Mouse (Mus musculus): ENCODE results near the gene Rnf186.

GRCm38 (mm10) chr4:138958612-138959011, 8.3 kb upstream of the Rnf186 start:
- no peak for TF ChIP-seq MAX (IDR thresholded peaks at IDR 0.05; ENCODE audit: low read length)
- TF ChIP-seq POLR2A (IDR thresholded peaks at IDR 0.05; ENCODE audit: low read depth, low read length) = no peak
- TF ChIP-seq MXI1 (IDR thresholded peaks at IDR 0.05; ENCODE audit: low read depth, low read length) = no peak
- no peak for TF ChIP-seq SIN3A (IDR thresholded peaks at IDR 0.05; ENCODE audit: low read length)
- no peak for TF ChIP-seq BHLHE40 (IDR thresholded peaks at IDR 0.05; ENCODE audit: low read depth, low read length)
- no peak for TF ChIP-seq ZC3H11A (IDR thresholded peaks at IDR 0.05; ENCODE audit: low read depth, low read length)
- no peak for TF ChIP-seq EP300 (IDR thresholded peaks at IDR 0.05; ENCODE audit: low read length)
- no peak for TF ChIP-seq KAT2A (IDR thresholded peaks at IDR 0.05; ENCODE audit: insufficient replicate concordance, low read length)
- no peak for TF ChIP-seq CTCF (conservative IDR thresholded peaks at IDR 0.05 in 1 of 2, IDR thresholded peaks at IDR 0.05 in 1 of 2; ENCODE audit: low read depth in 2 of 2, low read length in 2 of 2)
- no peak for TF ChIP-seq CHD2 (IDR thresholded peaks at IDR 0.05; ENCODE audit: low read length)
- no peak for TF ChIP-seq IRF4 (IDR thresholded peaks at IDR 0.05; ENCODE audit: low read depth, low read length)
- TF ChIP-seq ZNF384 (IDR thresholded peaks at IDR 0.05; ENCODE audit: low read depth, low read length) = no peak
- no peak for TF ChIP-seq USF2 (conservative IDR thresholded peaks at IDR 0.05; ENCODE audit: low read depth, low read length)
